Mouse (Mus musculus) embryonic fibroblast, embryonic 13.5 days (primary cell): ENCODE measurements around the gene Adgrb2. TPM values are rescaled to one million over a fixed set of nuclear protein-coding genes. Genes with fewer than 3 reads are reported as not detected.

Experiments used
- H3K27ac ChIP-seq: 2 replicates; pipeline ENCODE4 v1.5.1; 2012; ENCODE audit warnings: low read length, control low read depth, inconsistent platforms; ENCODE audit not compliant: insufficient read depth
- H3K4me1 ChIP-seq: 2 replicates; pipeline ENCODE4 v1.6.1; 2011; ENCODE audit warnings: low read length; ENCODE audit not compliant: control insufficient read depth, insufficient read depth
- H3K4me3 ChIP-seq: 2 replicates; pipeline ENCODE4 v1.5.1; 2011; ENCODE audit warnings: mild to moderate bottlenecking, control low read depth, low read length; ENCODE audit not compliant: insufficient read depth
- CTCF ChIP-seq: IDR thresholded peaks from 2 replicates; pipeline ENCODE4 v1.5.1; 2011; ENCODE audit warnings: mild to moderate bottlenecking, control low read depth, low read length, moderate library complexity, borderline replicate concordance; ENCODE audit not compliant: insufficient read depth
- POLR2A ChIP-seq: IDR thresholded peaks from 2 replicates; pipeline ENCODE4 v1.6.1; 2011; ENCODE audit warnings: low read depth, mild to moderate bottlenecking, control low read depth, low read length, moderate library complexity
- polyA plus RNA-seq: library from polyadenylated mRNA; stranded (reverse); fragments of >200 nt; gene quantifications from 2 replicates; pipeline ENCODE4 v1.2.4, GENCODE M21; 2011; ENCODE audit warnings: low read depth; ENCODE audit not compliant: missing spikeins, insufficient read length

Gene Adgrb2
- polyA plus RNA-seq, 1 experiment = 3.7 TPM

GRCm38 (mm10) chr4:129998124-129998523 lies 13.5 kb downstream of the Adgrb2 start:
- H3K27ac ChIP-seq = no peak overlapping the region
- no peak overlapping the region for H3K4me3 ChIP-seq
- H3K4me1 ChIP-seq = peaks cover 10% of the 10 kb centered on the region
- TF ChIP-seq POLR2A (no peak), CTCF (no peak)

- no peak overlapping the region for H3K4me3 ChIP-seq
- H3K27ac ChIP-seq = no peak overlapping the region
- H3K4me1 ChIP-seq = peaks cover 10% of the 10 kb centered on the region
- TF ChIP-seq POLR2A (no peak), CTCF (no peak)
These were observed 17.0 kb downstream of the Adgrb2 start for GRCm38 (mm10) chr4:130001710-130002109.

GRCm38 (mm10) chr4:130002157-130002556 lies 17.5 kb downstream of the Adgrb2 start:
- no peak overlapping the region for H3K4me3 ChIP-seq
- TF ChIP-seq POLR2A = no peak
- TF ChIP-seq CTCF = no peak
- no peak overlapping the region for H3K27ac ChIP-seq
- peaks cover 10% of the 10 kb centered on the region for H3K4me1 ChIP-seq

GRCm38 (mm10) chr4:130005593-130005992 lies 20.9 kb downstream of the Adgrb2 start:
- H3K4me1 ChIP-seq = peaks cover 8% of the 10 kb centered on the region
- TF ChIP-seq POLR2A (no peak), CTCF (no peak)

GRCm38 (mm10) chr4:130006533-130006932 lies 21.9 kb downstream of the Adgrb2 start:
- Histone ChIP-seq H3K27ac (no peak overlapping the region), H3K4me3 (no peak overlapping the region), H3K4me1 (peaks cover 4% of the 10 kb centered on the region; the same call in 1 of the 2 replicates)
- TF ChIP-seq POLR2A = no peak
- TF ChIP-seq CTCF = no peak

More at GRCm38 (mm10) chr4:130005593-130005992, 20.9 kb downstream of the Adgrb2 start:
- Histone ChIP-seq H3K4me3 (no peak overlapping the region), H3K27ac (no peak overlapping the region)

GRCm38 (mm10) chr4:130009043-130009442 lies 24.4 kb downstream of the Adgrb2 start:
- no peak for TF ChIP-seq POLR2A
- no peak for TF ChIP-seq CTCF
- H3K4me3 ChIP-seq = no peak overlapping the region
- no peaks in the 10 kb centered on the region for H3K4me1 ChIP-seq
- H3K27ac ChIP-seq = no peak overlapping the region

GRCm38 (mm10) chr4:130010723-130011122 lies 26.1 kb downstream of the Adgrb2 start:
- H3K4me1 ChIP-seq = no peaks in the 10 kb centered on the region
- no peak overlapping the region for H3K27ac ChIP-seq
- H3K4me3 ChIP-seq = no peak overlapping the region
- TF ChIP-seq POLR2A (no peak), CTCF (no peak)

GRCm38 (mm10) chr4:130012234-130012633 lies 27.6 kb downstream of the Adgrb2 start:
- Histone ChIP-seq H3K27ac (no peak overlapping the region), H3K4me3 (no peak overlapping the region), H3K4me1 (no peaks in the 10 kb centered on the region)
- TF ChIP-seq POLR2A = no peak
- TF ChIP-seq CTCF = no peak

- Histone ChIP-seq H3K4me3 (no peak overlapping the region), H3K4me1 (no peaks in the 10 kb centered on the region), H3K27ac (no peak overlapping the region)
- TF ChIP-seq CTCF = no peak
- TF ChIP-seq POLR2A = no peak
These were observed 28.4 kb downstream of the Adgrb2 start for GRCm38 (mm10) chr4:130013111-130013510.

- TF ChIP-seq POLR2A (no peak), CTCF (no peak)
These were observed 31.3 kb downstream of the Adgrb2 start for GRCm38 (mm10) chr4:130016010-130016409.

GRCm38 (mm10) chr4:130017036-130017674 lies 32.5 kb downstream of the Adgrb2 start:
- no peak overlapping the region for H3K27ac ChIP-seq
- no peaks in the 10 kb centered on the region for H3K4me1 ChIP-seq
- H3K4me3 ChIP-seq = no peak overlapping the region
- TF ChIP-seq CTCF (no peak), POLR2A (no peak)

More at GRCm38 (mm10) chr4:130016010-130016409, 31.3 kb downstream of the Adgrb2 start:
- no peak overlapping the region for H3K27ac ChIP-seq
- no peaks in the 10 kb centered on the region for H3K4me1 ChIP-seq
- no peak overlapping the region for H3K4me3 ChIP-seq

- Histone ChIP-seq H3K4me3 (no peak overlapping the region), H3K4me1 (no peaks in the 10 kb centered on the region), H3K27ac (no peak overlapping the region)
- TF ChIP-seq POLR2A = no peak
- no peak for TF ChIP-seq CTCF
These were observed 38.3 kb downstream of the Adgrb2 start for GRCm38 (mm10) chr4:130022952-130023351.
